Mouse (Mus musculus) liver, embryonic 16.5 days (tissue): Measurements from ENCODE around the gene Erbb4. TPM values are rescaled to one million over a fixed set of nuclear protein-coding genes. Genes with fewer than 3 reads are reported as not detected.

Source experiments
- ATAC-seq: fragments of 200-750 bp; cut with Nextera tagmentation; 2 replicates; pipeline ENCODE4 v1.8.0; 2017; ENCODE audit warnings: low read depth, mild to moderate bottlenecking, moderate number of reproducible peaks, moderate library complexity
- H3K27ac ChIP-seq: fragments of 300-500 bp; sonication (generic); 2 replicates; pipeline ENCODE4 v1.5.1; 2014; ENCODE audit warnings: mild to moderate bottlenecking, low read length
- H3K27me3 ChIP-seq: fragments of 300-500 bp; sonication (generic); 2 replicates; pipeline ENCODE4 v1.6.1; 2014; ENCODE audit warnings: low read depth, low read length, mixed read lengths; ENCODE audit not compliant: control insufficient read depth, insufficient read depth
- H3K36me3 ChIP-seq: fragments of 300-500 bp; sonication (generic); 2 replicates; pipeline ENCODE4 v1.6.1; 2014; ENCODE audit warnings: mild to moderate bottlenecking; ENCODE audit not compliant: control insufficient read depth, insufficient read depth
- H3K4me1 ChIP-seq: fragments of 300-500 bp; sonication (generic); 2 replicates; pipeline ENCODE4 v1.6.1; 2014; ENCODE audit warnings: low read depth, low read length, mixed read lengths; ENCODE audit not compliant: control insufficient read depth
- H3K4me2 ChIP-seq: fragments of 300-500 bp; sonication (generic); 2 replicates; pipeline ENCODE4 v1.6.1; 2014; ENCODE audit warnings: low read depth, low read length, mixed read lengths
- H3K4me3 ChIP-seq: fragments of 300-500 bp; sonication (generic); 2 replicates; pipeline ENCODE4 v1.5.1; 2014; ENCODE audit warnings: low read depth, mild to moderate bottlenecking, low read length
- H3K9ac ChIP-seq: fragments of 300-500 bp; sonication (generic); 2 replicates; pipeline ENCODE4 v1.6.1; 2014; ENCODE audit warnings: low read depth, low read length
- H3K9me3 ChIP-seq: fragments of 300-500 bp; sonication (generic); replicated peaks from 2 replicates; pipeline ENCODE4 v1.6.1; 2016; ENCODE audit warnings: low read length; ENCODE audit not compliant: control insufficient read depth
- WGBS: fragments of 180-500 bp; shearing (Covaris S2); extraction: QIAGEN DNeasy Blood & Tissue Kit; methylation state at CpG from one replicate; pipeline ENCODE4 v1.1.7; 2014; ENCODE audit not compliant: insufficient replicate concordance; 5-methylcytosine and 5-hydroxymethylcytosine counted together
- polyA plus RNA-seq: library from polyadenylated mRNA; unstranded; fragments of >200 nt; fragmentation: Nextera tagmentation; extraction: Ambion mirVana; gene quantifications from 2 replicates; pipeline ENCODE4 v1.2.1, GENCODE M21; 2015

The Erbb4 gene
- polyA plus RNA-seq, 1 experiment from 2014 or later = not detected

DNA sequence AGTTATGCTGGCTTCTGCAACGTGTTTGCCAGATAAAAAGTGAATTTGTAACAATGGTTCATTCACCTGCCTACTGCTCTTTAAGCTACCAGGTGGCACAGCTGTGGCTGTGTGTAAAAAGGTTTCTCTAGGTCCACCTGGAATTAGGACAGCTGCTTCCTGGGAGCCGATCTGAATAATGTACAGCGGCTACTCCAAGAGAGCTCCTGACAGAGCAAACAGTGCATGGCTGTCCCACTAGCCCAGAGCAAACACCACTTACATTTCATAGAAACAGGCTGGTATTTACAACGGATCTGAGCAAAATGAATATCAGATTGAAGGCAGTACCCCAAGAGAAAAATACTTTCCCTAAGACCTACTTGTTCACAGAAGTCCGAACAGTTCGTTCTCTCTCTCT lies 1058.0 kb downstream of the Erbb4 start:
- no peaks in the 10 kb centered on the region for H3K27me3 ChIP-seq
- no peaks in the 10 kb centered on the region for H3K9me3 ChIP-seq
- H3K4me1 ChIP-seq = no peaks in the 10 kb centered on the region
- 55% methylated on average over 6 of the region's 6 CpGs for WGBS
- no peak overlapping the region for H3K4me3 ChIP-seq
- H3K4me2 ChIP-seq = no peak overlapping the region
- no peak overlapping the region for H3K27ac ChIP-seq
- ATAC-seq = no peak
- no peaks in the 10 kb centered on the region for H3K36me3 ChIP-seq
- no peak overlapping the region for H3K9ac ChIP-seq

DNA sequence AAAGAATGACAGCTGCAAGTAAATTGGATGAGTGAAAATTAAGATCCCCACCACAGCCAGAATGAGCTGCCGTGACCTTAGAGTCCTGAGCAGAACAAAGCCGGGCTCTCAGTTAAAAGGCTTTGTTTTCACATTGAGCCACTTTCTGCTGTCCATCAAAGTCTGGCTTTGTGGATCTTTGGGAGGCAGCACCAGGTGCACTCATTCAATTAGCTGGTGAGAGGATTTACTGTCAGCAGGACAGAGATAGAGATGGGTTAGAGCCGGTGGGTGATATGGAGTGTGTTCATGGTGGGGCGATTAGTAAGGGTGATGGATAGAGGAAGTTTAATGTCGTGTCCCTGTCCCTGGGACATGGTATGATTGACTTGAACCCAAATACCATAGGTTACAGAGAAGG lies 1060.7 kb downstream of the Erbb4 start:
- H3K4me2 ChIP-seq = no peak overlapping the region
- no peak overlapping the region for H3K4me3 ChIP-seq
- H3K9ac ChIP-seq = no peak overlapping the region
- no peak for ATAC-seq
- H3K27ac ChIP-seq = no peak overlapping the region
- no peaks in the 10 kb centered on the region for H3K27me3 ChIP-seq
- no peaks in the 10 kb centered on the region for H3K36me3 ChIP-seq
- H3K9me3 ChIP-seq = no peaks in the 10 kb centered on the region
- H3K4me1 ChIP-seq = no peaks in the 10 kb centered on the region
- 25% methylated on average over 5 of the region's 5 CpGs for WGBS

DNA sequence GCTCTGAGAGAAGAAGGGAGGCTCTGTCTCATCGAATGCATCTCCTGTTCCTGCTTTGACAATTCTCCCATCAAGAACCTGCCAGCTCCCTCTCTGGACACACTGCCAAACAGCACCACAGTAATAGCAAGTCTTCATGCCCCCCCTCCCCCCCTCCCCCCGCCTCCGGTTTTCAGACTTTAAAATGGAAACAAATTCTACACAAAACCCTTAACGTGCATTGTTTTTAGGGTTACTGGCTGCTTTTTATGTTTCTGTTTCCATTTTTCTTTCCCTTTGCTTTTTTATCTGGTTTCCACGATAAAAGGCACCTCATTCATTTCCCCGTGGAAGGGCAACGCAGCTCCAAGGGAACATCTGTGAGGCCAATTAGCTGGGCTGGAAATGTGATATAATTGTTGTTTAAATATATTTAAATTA lies 1061.3 kb downstream of the Erbb4 start:
- 22% methylated on average over 7 of the region's 7 CpGs for WGBS
- Histone ChIP-seq H3K9ac (no peak overlapping the region), H3K27ac (no peak overlapping the region), H3K4me1 (no peaks in the 10 kb centered on the region), H3K36me3 (no peaks in the 10 kb centered on the region), H3K4me2 (no peak overlapping the region), H3K4me3 (no peak overlapping the region), H3K27me3 (no peaks in the 10 kb centered on the region), H3K9me3 (no peaks in the 10 kb centered on the region)
- no peak for ATAC-seq

DNA sequence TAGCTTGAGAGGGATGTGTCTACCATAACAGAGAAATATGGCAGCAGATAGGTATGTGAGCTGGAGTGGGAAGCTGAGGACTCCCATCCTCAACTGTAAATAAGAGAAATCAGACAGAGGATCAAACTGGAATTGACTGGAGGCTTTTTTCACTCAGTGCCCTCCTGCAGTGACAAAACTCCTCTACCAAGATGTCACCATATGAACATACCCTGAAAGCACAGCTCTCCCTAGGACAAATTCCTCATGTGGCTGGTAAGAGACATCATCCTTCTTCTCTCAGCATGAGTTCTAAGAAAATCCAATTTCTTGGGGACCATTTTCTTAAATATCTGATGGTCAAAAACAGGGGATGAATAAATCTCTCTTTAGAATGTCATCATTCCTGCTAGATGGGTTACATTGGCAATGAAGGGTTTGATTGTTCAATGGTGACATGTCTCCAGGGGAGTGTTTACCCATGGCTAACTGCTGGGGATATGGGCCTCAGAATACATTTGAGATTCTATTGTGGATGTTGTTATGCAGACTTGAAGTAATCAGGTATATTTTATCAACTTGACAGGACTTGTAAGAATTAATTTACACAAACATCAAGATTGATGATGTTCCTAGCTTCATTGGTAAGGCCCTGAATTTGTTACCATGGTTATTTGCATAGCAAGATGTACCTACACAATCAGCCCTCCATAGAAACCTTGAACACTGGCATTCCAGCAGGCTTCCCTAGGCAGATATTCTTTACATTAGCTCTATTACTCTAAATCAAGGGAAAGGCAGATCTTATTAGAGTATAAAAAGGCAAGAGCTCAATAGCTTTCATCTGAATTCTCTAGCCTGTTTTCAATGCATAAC lies 1083.5 kb downstream of the Erbb4 start:
- Histone ChIP-seq H3K27me3 (no peaks in the 10 kb centered on the region), H3K27ac (no peak overlapping the region), H3K9ac (no peak overlapping the region), H3K9me3 (no peaks in the 10 kb centered on the region), H3K4me3 (no peak overlapping the region), H3K36me3 (no peaks in the 10 kb centered on the region), H3K4me1 (no peaks in the 10 kb centered on the region), H3K4me2 (no peak overlapping the region)
- ATAC-seq = no peak

DNA sequence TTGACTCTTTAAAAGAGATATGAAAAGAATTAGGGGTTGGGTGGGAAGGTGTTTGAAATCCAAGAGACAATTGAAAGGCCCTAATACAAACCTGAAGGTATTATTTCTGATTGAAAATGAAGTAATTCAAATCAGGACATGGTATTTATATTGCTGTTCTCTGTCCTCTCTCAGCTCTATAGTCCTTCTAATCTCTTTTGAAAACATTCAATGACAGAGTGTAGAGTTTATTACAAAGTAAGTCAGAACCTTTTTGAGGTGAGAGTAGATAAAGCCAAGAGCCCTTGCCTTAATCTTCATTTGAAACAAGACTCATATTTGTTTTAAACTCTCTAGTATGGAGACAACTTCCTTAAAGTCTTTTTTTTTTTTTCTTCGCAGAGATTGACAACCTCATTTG lies 1087.8 kb downstream of the Erbb4 start:
- Histone ChIP-seq H3K27me3 (no peaks in the 10 kb centered on the region), H3K4me1 (no peaks in the 10 kb centered on the region), H3K9ac (no peak overlapping the region), H3K4me3 (no peak overlapping the region), H3K36me3 (no peaks in the 10 kb centered on the region), H3K9me3 (no peaks in the 10 kb centered on the region), H3K27ac (no peak overlapping the region), H3K4me2 (no peak overlapping the region)
- 75% methylated on average over 1 of the region's 1 CpGs for WGBS
- ATAC-seq = no peak

DNA sequence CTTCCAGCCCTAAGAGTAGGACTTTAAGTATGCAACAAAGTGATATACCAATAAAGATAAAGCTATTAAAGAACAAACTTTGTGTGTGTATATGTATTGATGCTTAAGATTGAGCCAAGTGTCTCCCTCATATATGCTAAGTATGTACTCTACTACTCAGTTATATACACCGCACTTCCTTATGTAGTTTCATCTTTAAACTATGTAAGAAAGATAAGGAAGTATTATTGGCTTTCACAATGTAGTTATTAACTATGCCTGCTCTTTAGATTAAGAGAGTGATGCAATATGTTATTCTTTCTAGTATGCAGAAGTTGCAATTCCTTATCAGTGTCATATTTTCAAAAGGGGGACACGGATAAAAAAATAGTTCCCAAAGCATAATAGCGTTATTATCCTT lies 1088.2 kb downstream of the Erbb4 start:
- Histone ChIP-seq H3K27ac (no peak overlapping the region), H3K9me3 (no peaks in the 10 kb centered on the region), H3K36me3 (no peaks in the 10 kb centered on the region), H3K27me3 (no peaks in the 10 kb centered on the region), H3K4me3 (no peak overlapping the region), H3K9ac (no peak overlapping the region), H3K4me2 (no peak overlapping the region), H3K4me1 (no peaks in the 10 kb centered on the region)
- ATAC-seq = no peak
- 67% methylated on average over 3 of the region's 3 CpGs for WGBS
